Mouse (Mus musculus) Patski (cell line): ENCODE results near the gene Hist1h3i. TPM values are rescaled to one million over a fixed set of nuclear protein-coding genes. Genes with fewer than 3 reads are reported as not detected.
"Not testable (repeated sequence)": the region's sequence is repeated elsewhere in the genome, so short reads cannot be mapped to it uniquely, and the experiment has no call there.

Experiments
- ATAC-seq: fragments of 100-300 bp; one replicate; pipeline ENCODE4 v1.8.0; 2021
- CTCF ChIA-PET: fragments of 350-600 bp; sonication (Branson Sonifier 250); formaldehyde crosslinking; loops from one replicate; lab custom pipeline; 2022; ENCODE audit warnings: inconsistent platforms; lab: Charles Lee
- POLR2A ChIA-PET: fragments of 350-600 bp; sonication (Branson Sonifier 250); formaldehyde crosslinking; loops from one replicate; lab custom pipeline; 2022; ENCODE audit warnings: antibody characterized with exemption, inconsistent platforms; lab: Charles Lee
- DNase-seq: peaks from one replicate; pipeline ENCODE4 v3.0.0-alpha.2; 2011; ENCODE audit warnings: low read depth, low spot score
- H3K27me3 ChIP-seq: fragments of 371-371 bp; one replicate; pipeline ENCODE4 v1.5.1; 2021
- CTCF ChIP-seq: fragments of 100-300 bp; IDR thresholded peaks from one replicate; pipeline ENCODE4 v1.5.1; 2021
- in situ Hi-C: fragments of 300-500 bp; cut with MboI; formaldehyde crosslinking; loops from 3 replicates; pipeline ENCODE4 v1.11.1; 2018; ENCODE audit warnings: low pct_unique_long_range_greater_than_20kb, mixed read lengths
- polyA plus RNA-seq: library from polyadenylated mRNA; unstranded; gene quantifications from one replicate; pipeline ENCODE4 v1.2.3, GENCODE M21; 2021

Hist1h3i gene
- polyA plus RNA-seq, 1 experiment from 2014 or later = 1.6 TPM

- no peak for DNase-seq
- no peak for TF ChIP-seq CTCF
- in situ Hi-C loops = loop anchor here (25.0 kb wide), 1 partner anchor 1981 kb away; the partner anchor contains the start of genes Hist1h1a, Hist1h2ab, Hist1h3a and Hist1h3b
- no peaks in the 10 kb centered on the region for H3K27me3 ChIP-seq
- ChIA-PET POLR2A (interaction anchor here (2.7 kb wide), 1 partner anchor 29 kb away, joined by 8 read pairs; the partner anchor contains the start of genes Hist1h2ak and Hist1h2bn), CTCF (no interaction called here)
- ATAC-seq = no peak
Measured at GRCm38 (mm10) chr13:21781639-21782038, 1.5 kb downstream of the Hist1h3i start.

- in situ Hi-C loops = loop anchor here (25.0 kb wide), 1 partner anchor 1981 kb away; the partner anchor contains the start of genes Hist1h1a, Hist1h2ab, Hist1h3a and Hist1h3b
- TF ChIP-seq CTCF = no peak
- no peaks in the 10 kb centered on the region for H3K27me3 ChIP-seq
- CTCF ChIA-PET = interaction anchor here (1.1 kb wide), 1 partner anchor 45 kb away, joined by 3 read pairs; no protein-coding TSS in a partner anchor
- DNase-seq (no peak), ATAC-seq (no peak)
- POLR2A ChIA-PET = interaction anchor here (2.7 kb wide), 1 partner anchor 28 kb away, joined by 8 read pairs; the partner anchor contains the start of genes Hist1h2ak and Hist1h2bn
Measured at GRCm38 (mm10) chr13:21781021-21781555, 2.1 kb downstream of the Hist1h3i start.

- no peak for TF ChIP-seq CTCF
- POLR2A ChIA-PET = interaction anchor here (1.2 to 2.7 kb wide), 3 partner anchors 24 to 59 kb away, joined by 3 to 8 read pairs (median 3); partner anchors contain the start of genes Hist1h2ak and Hist1h2bn
- CTCF ChIA-PET = interaction anchor here (1.1 kb wide), 1 partner anchor 47 kb away, joined by 3 read pairs; no protein-coding TSS in a partner anchor
- no peak for DNase-seq
- H3K27me3 ChIP-seq = no peaks in the 10 kb centered on the region
- ATAC-seq = peak; percentile 25
- in situ Hi-C loops = loop anchor here (25.0 kb wide), 1 partner anchor 1982 kb away; the partner anchor contains the start of genes Hist1h1a, Hist1h2ab, Hist1h3a and Hist1h3b
Measured at GRCm38 (mm10) chr13:21779767-21780731, 3.1 kb downstream of the Hist1h3i start, which contains the start of gene Hist1h1b. Gene Hist1h1b, minus strand, starts transcription at chr13:21780625.

GRCm38 (mm10) chr13:21778814-21779766, 4.1 kb downstream of the Hist1h3i start:
- TF ChIP-seq CTCF = no peak
- ChIA-PET POLR2A (interaction anchor here (1.2 to 2.7 kb wide), 3 partner anchors 23 to 58 kb away, joined by 3 to 8 read pairs (median 3); partner anchors contain the start of genes Hist1h2ak and Hist1h2bn), CTCF (no interaction called here)
- ATAC-seq (peak; percentile 27), DNase-seq (no peak)
- in situ Hi-C loops = loop anchor here (25.0 kb wide), 1 partner anchor 1983 kb away; the partner anchor contains the start of genes Hist1h1a, Hist1h2ab, Hist1h3a and Hist1h3b
- H3K27me3 ChIP-seq = no peaks in the 10 kb centered on the region

GRCm38 (mm10) chr13:21755707-21756106, 27.5 kb downstream of the Hist1h3i start:
- POLR2A ChIA-PET = no interaction called here
- CTCF ChIA-PET = no interaction called here

GRCm38 (mm10) chr13:21754294-21755001, 28.7 kb downstream of the Hist1h3i start:
- POLR2A ChIA-PET = interaction anchor here (1.2 to 2.2 kb wide), 2 partner anchors 26 to 30 kb away, joined by 4 to 8 read pairs; partner anchors contain the start of gene Hist1h1b
- DNase-seq, CTCF ChIA-PET, H3K27me3 ChIP-seq, in situ Hi-C loops: not testable (repeated sequence)
- ATAC-seq = peak; percentile 3

More at GRCm38 (mm10) chr13:21755707-21756106, 27.5 kb downstream of the Hist1h3i start:
- DNase-seq (no peak), ATAC-seq (no peak)
- no peaks in the 10 kb centered on the region for H3K27me3 ChIP-seq
- TF ChIP-seq CTCF = no peak
- in situ Hi-C loops = no loop called here

GRCm38 (mm10) chr13:21753524-21754285, 29.5 kb downstream of the Hist1h3i start, which contains the start of the genes Hist1h2ak and Hist1h2bn:
Gene Hist1h2ak, minus strand, starts transcription at chr13:21753827.
Gene Hist1h2bn, plus strand, starts transcription at chr13:21754123.
- POLR2A ChIA-PET = interaction anchor here (0.6 to 2.2 kb wide), 3 partner anchors 17 to 31 kb away, joined by 4 to 8 read pairs (median 4); partner anchors contain the start of gene Hist1h1b
- H3K27me3 ChIP-seq, in situ Hi-C loops, CTCF ChIA-PET: not testable (repeated sequence)
- peak; percentile 97 for ATAC-seq
- DNase-seq = peak; percentile 87
- TF ChIP-seq CTCF = peak; percentile 19
